Comparison of ENCODE assay signal across 8 mouse cellular contexts in genomic region chr1:91297799-91298744, GRCm38 (mm10). TPM values are rescaled to one million over a fixed set of nuclear protein-coding genes. Genes with fewer than 3 reads are reported as not detected.
A peak's percentile ranks its signal among the peaks of the same experiment; 100 is the strongest.
DNase-seq lines count a peak whose midpoint lies in the region; ATAC-seq and TF ChIP-seq lines count a peak whose summit lies in the region.

TSS of gene Scly (plus strand) at chr1:91298338.

- in situ Hi-C loops in ES-E14 (cut with MboI; ENCODE audit: low sequenced_read_pairs in 2 of 2, unreplicated experiment in 2 of 2) = no loop called here

- H3K27ac ChIP-seq in ES-E14 (ENCODE audit: insufficient read depth, low read depth, low read length, poor library complexity, severe bottlenecking) = no peak within 1 kb of the TSS
- H3K27ac ChIP-seq in forebrain, embryonic 16.5 days (ENCODE audit: low read length) = no peak within 1 kb of the TSS
- peak within 1 kb of the TSS; percentile 66 for H3K27ac ChIP-seq in layer of hippocampus, adult 2 months
- H3K27ac ChIP-seq in lung, embryonic 14.5 days (ENCODE audit: low read depth) = 0 out of 2 replicates have a peak within 1 kb of the TSS, but pooled peaks have one; percentile 30
- H3K27ac ChIP-seq in olfactory bulb, adult 2 months (ENCODE audit: insufficient read depth, low read depth, low read length) = no peak within 1 kb of the TSS
- no peak within 1 kb of the TSS for H3K27ac ChIP-seq in thymus, adult 2 months (ENCODE audit: control insufficient read depth, insufficient read depth, low read length)

- peak; percentile 81 for TF ChIP-seq POLR2A in olfactory bulb, adult 2 months (IDR thresholded peaks at IDR 0.05; ENCODE audit: insufficient read depth, low read depth, low read length)
- peak; percentile 53 for TF ChIP-seq POLR2A in thymus, adult 2 months (IDR thresholded peaks at IDR 0.05; ENCODE audit: control insufficient read depth, extremely low read depth, insufficient read depth, low read length, poor library complexity)

- H3K9me3 ChIP-seq in ES-E14 (ENCODE audit: control insufficient read depth, insufficient read depth, low read depth, low read length) = no peaks in the 10 kb centered on the region
- H3K9me3 ChIP-seq in forebrain, embryonic 16.5 days (ENCODE audit: control insufficient read depth, low read length) = no peaks in the 10 kb centered on the region
- H3K9me3 ChIP-seq in lung, embryonic 14.5 days (ENCODE audit: low read depth, low read length) = no peaks in the 10 kb centered on the region

- intact Hi-C loops in heart, postnatal 36 days (cut with DNase I) = loop anchor here (2.0 kb wide), 1 partner anchor 49 kb away; no protein-coding TSS in a partner anchor

- H3K27me3 ChIP-seq in forebrain, embryonic 16.5 days (replicated peaks; ENCODE audit: control insufficient read depth, insufficient read depth, low read length) = no peaks in the 10 kb centered on the region
- H3K27me3 ChIP-seq in lung, embryonic 14.5 days (ENCODE audit: insufficient read depth, low read length) = no peaks in the 10 kb centered on the region
- no peaks in the 10 kb centered on the region for H3K27me3 ChIP-seq in thymus, adult 2 months (ENCODE audit: control insufficient read depth, insufficient read depth, low read length)

- under 1% methylated on average over 63 of the region's 65 CpGs for WGBS in forebrain, embryonic 16.5 days
- WGBS in lung, embryonic 14.5 days = under 1% methylated on average over 65 of the region's 65 CpGs
- under 1% methylated on average over 62 of the region's 65 CpGs for WGBS in olfactory bulb, adult 2 months
- under 1% methylated on average over 61 of the region's 65 CpGs for WGBS in thymus, adult 2 months

- peaks cover 4% of the 10 kb centered on the region; the same call in 1 of the 2 replicates for H3K36me3 ChIP-seq in ES-E14 (ENCODE audit: control insufficient read depth, insufficient read depth, low read length, poor library complexity, severe bottlenecking)
- no peaks in the 10 kb centered on the region for H3K36me3 ChIP-seq in forebrain, embryonic 16.5 days (ENCODE audit: control insufficient read depth, insufficient read depth)
- H3K36me3 ChIP-seq in lung, embryonic 14.5 days (ENCODE audit: insufficient read depth) = no peaks in the 10 kb centered on the region
- no peaks in the 10 kb centered on the region for H3K36me3 ChIP-seq in thymus, adult 2 months (ENCODE audit: control insufficient read depth, insufficient read depth, low read length)

- ATAC-seq in forebrain, embryonic 16.5 days = peak; percentile 100
- ATAC-seq in lung, embryonic 14.5 days (ENCODE audit: insufficient read depth) = peak; percentile 99

- peak; percentile 59 for TF ChIP-seq CTCF in layer of hippocampus, adult 2 months (conservative IDR thresholded peaks at IDR 0.05)
- peak; percentile 7; the same call in 1 of the 2 replicates for TF ChIP-seq CTCF in lung, embryonic 14.5 days (IDR thresholded peaks at IDR 0.05; ENCODE audit: low read depth)
- TF ChIP-seq CTCF in olfactory bulb, adult 2 months (IDR thresholded peaks at IDR 0.05; ENCODE audit: insufficient read depth, low read depth, low read length) = no peak
- no peak for TF ChIP-seq CTCF in thymus, adult 2 months (IDR thresholded peaks at IDR 0.05; ENCODE audit: borderline replicate concordance, control insufficient read depth, extremely low read depth, insufficient read depth, low read length, poor library complexity)

- H3K4me2 ChIP-seq in forebrain, embryonic 16.5 days (ENCODE audit: low read length) = peak within 1 kb of the TSS; percentile 76
- H3K4me2 ChIP-seq in lung, embryonic 14.5 days = peak within 1 kb of the TSS; percentile 75

- DNase-seq in ES-E14 (ENCODE audit: low read depth, low spot score) = peak; percentile 75
- peak; percentile 96 to 99 for DNase-seq in cerebellum, adult 18-20 months
- peak; percentile 91 to 94 for DNase-seq in heart, postnatal 36 days
- peak; percentile 95 to 97 for DNase-seq in layer of hippocampus, adult 2 months (ENCODE audit: low spot score in 2 of 2)
- peak; percentile 95 for DNase-seq in lung, embryonic 14.5 days
- peak; percentile 93 for DNase-seq in thymus, adult 2 months

- H3K4me3 ChIP-seq in ES-E14 (ENCODE audit: insufficient read depth in 1 of 2, low read depth in 1 of 2, low read length in 2 of 2, poor library complexity in 1 of 2, severe bottlenecking in 1 of 2) = peak within 1 kb of the TSS; percentile 94 to 99
- H3K4me3 ChIP-seq in forebrain, embryonic 16.5 days (replicated peaks; ENCODE audit: low read length) = peak within 1 kb of the TSS; percentile 85
- peak within 1 kb of the TSS; percentile 98 for H3K4me3 ChIP-seq in layer of hippocampus, adult 2 months
- H3K4me3 ChIP-seq in lung, embryonic 14.5 days (ENCODE audit: low read depth, low read length) = peak within 1 kb of the TSS; percentile 76
- peak within 1 kb of the TSS; percentile 88 for H3K4me3 ChIP-seq in olfactory bulb, adult 2 months (ENCODE audit: insufficient read depth, low read depth, low read length)
- H3K4me3 ChIP-seq in thymus, adult 2 months (ENCODE audit: control insufficient read depth, insufficient read depth, low read length) = peak within 1 kb of the TSS; percentile 90

- peak within 1 kb of the TSS; percentile 87 for H3K9ac ChIP-seq in ES-E14 (ENCODE audit: insufficient read depth, low read depth, low read length, poor library complexity, severe bottlenecking)
- H3K9ac ChIP-seq in forebrain, embryonic 16.5 days (replicated peaks; ENCODE audit: low read depth, low read length) = peak within 1 kb of the TSS; percentile 76
- H3K9ac ChIP-seq in lung, embryonic 14.5 days = peak within 1 kb of the TSS; percentile 70

- H3K4me1 ChIP-seq in ES-E14 (ENCODE audit: control insufficient read depth in 2 of 2, insufficient read depth in 2 of 2, low read length in 2 of 2, poor library complexity in 1 of 2) = peaks cover 0 to 7% of the 10 kb centered on the region in 2 experiments; a peak in 2 of 4 replicates
- peaks cover 10% of the 10 kb centered on the region for H3K4me1 ChIP-seq in forebrain, embryonic 16.5 days (replicated peaks; ENCODE audit: control insufficient read depth, insufficient read depth, low read length)
- no peaks in the 10 kb centered on the region for H3K4me1 ChIP-seq in lung, embryonic 14.5 days (ENCODE audit: insufficient read depth)
- peaks cover 11% of the 10 kb centered on the region; the same call in 1 of the 2 replicates for H3K4me1 ChIP-seq in olfactory bulb, adult 2 months (ENCODE audit: control insufficient read depth, insufficient read depth, low read length)
- H3K4me1 ChIP-seq in thymus, adult 2 months (replicated peaks; ENCODE audit: control insufficient read depth, insufficient read depth, low read length) = peaks cover 8% of the 10 kb centered on the region

TF ChIP-seq in ES-E14, 5 proteins besides CTCF, POLR2A, EP300 and RAD21:
- no peak for TF ChIP-seq ZC3H11A (IDR thresholded peaks at IDR 0.05; ENCODE audit: borderline replicate concordance, low read depth, low read length)
- no peak for TF ChIP-seq ZNF384 (IDR thresholded peaks at IDR 0.05; ENCODE audit: low read depth, low read length)
- TF ChIP-seq MAFK (IDR thresholded peaks at IDR 0.05; ENCODE audit: insufficient read depth, low read depth, low read length) = no peak
- no peak for TF ChIP-seq HCFC1 (IDR thresholded peaks at IDR 0.05; ENCODE audit: borderline replicate concordance, insufficient read depth, low read length)
- no peak for TF ChIP-seq CHD2 (IDR thresholded peaks at IDR 0.05; ENCODE audit: low read depth, low read length)

RNA-seq across cellular contexts. Expression of gene Scly, which starts in this region (rescaled TPM):
- 11.2 and 12.0 TPM in 2 replicates for total RNA-seq in ES-E14 (2012; rRNA removed)
- 7.6 and 9.3 TPM in 2 replicates for polyA plus RNA-seq in forebrain, embryonic 16.5 days (2015; fragmentation: Nextera tagmentation; extraction: Ambion mirVana)
- 10 to 100 TPM; 13.9 to 15.1 TPM for total RNA-seq in heart, postnatal 36 days (2021)
- 10 to 100 TPM; 21.1 to 21.7 TPM for total RNA-seq in layer of hippocampus, adult 2 months (2021)
- 11.8 and 12.3 TPM in 2 replicates for polyA plus RNA-seq in lung, embryonic 14.5 days (2014; fragmentation: Nextera tagmentation; extraction: Ambion mirVana)
- polyA plus RNA-seq in olfactory bulb, adult 2 months (2012; ENCODE audit: insufficient read depth, insufficient read length, low replicate concordance, missing spikeins) = not detected in 2 replicates
- polyA plus RNA-seq in thymus, adult 2 months (2012; rRNA removed) = 25.6 and 25.9 TPM in 2 replicates

Comparison
In these comparisons a context has a peak if more than half of its experiments do, and no peak if none do; other contexts are left out.
1. H3K27ac ChIP-seq: peak in layer of hippocampus, adult 2 months (single experiment) and lung, embryonic 14.5 days (single experiment); none in ES-E14 (single experiment), forebrain, embryonic 16.5 days (single experiment), olfactory bulb, adult 2 months (single experiment) and thymus, adult 2 months (single experiment).
2. CTCF ChIP-seq: peak in layer of hippocampus, adult 2 months (single experiment) and lung, embryonic 14.5 days (single experiment); none in olfactory bulb, adult 2 months (single experiment) and thymus, adult 2 months (single experiment).
3. Peak in every context shown above with its lines, with median percentiles within 50 percentile points of each other: DNase-seq, H3K4me3 ChIP-seq and H3K9ac ChIP-seq.